Mouse (Mus musculus) embryo, embryonic 10.5 days (tissue): ENCODE results near the gene Bricd5.
"Not testable (repeated sequence)": the region's sequence is repeated elsewhere in the genome, so short reads cannot be mapped to it uniquely, and the experiment has no call there.

Experiments used
- DNase-seq: peaks from one replicate; pipeline ENCODE4 v3.0.0-alpha.2; 2015; ENCODE audit warnings: low spot score

Bricd5 gene

GRCm38 (mm10) chr17:24473612-24474275, at the start of gene Bricd5:
TSS of gene Bricd5 (plus strand) at chr17:24473884.
- DNase-seq, result no peak

GRCm38 (mm10) chr17:24424489-24424888, 49.2 kb upstream of the Bricd5 start:
- DNase-seq, result no peak

- not testable (repeated sequence) for DNase-seq
Observed at GRCm38 (mm10) chr17:24425326-24425725, 48.4 kb upstream of the Bricd5 start.

- no peak for DNase-seq
Observed at GRCm38 (mm10) chr17:24425905-24426304, 47.8 kb upstream of the Bricd5 start.

GRCm38 (mm10) chr17:24426471-24427169, 47.1 kb upstream of the Bricd5 start, which contains the start of gene Eci1:
TSS of gene Eci1 (plus strand) at chr17:24426641.
- peak; percentile 96 for DNase-seq

- DNase-seq, result no peak
Observed at GRCm38 (mm10) chr17:24427170-24427557, 46.5 kb upstream of the Bricd5 start.

- no peak for DNase-seq
Observed at GRCm38 (mm10) chr17:24429201-24429983, 44.3 kb upstream of the Bricd5 start.

GRCm38 (mm10) chr17:24437016-24437415, 36.7 kb upstream of the Bricd5 start:
- peak; percentile 76 for DNase-seq

GRCm38 (mm10) chr17:24440377-24440776, 33.3 kb upstream of the Bricd5 start:
- no peak for DNase-seq

GRCm38 (mm10) chr17:24441148-24441547, 32.5 kb upstream of the Bricd5 start:
- DNase-seq, result peak; percentile 33

GRCm38 (mm10) chr17:24442107-24442506, 31.6 kb upstream of the Bricd5 start:
- no peak for DNase-seq

GRCm38 (mm10) chr17:24442632-24443155, 31.0 kb upstream of the Bricd5 start, which contains the start of gene Dnase1l2:
TSS of gene Dnase1l2 (minus strand) at chr17:24443105.
- no peak for DNase-seq

- no peak for DNase-seq
Observed at GRCm38 (mm10) chr17:24443409-24443808, 30.3 kb upstream of the Bricd5 start.

- no peak for DNase-seq
Observed at GRCm38 (mm10) chr17:24446590-24446989, 27.1 kb upstream of the Bricd5 start.

- DNase-seq, result no peak
Observed at GRCm38 (mm10) chr17:24449507-24449906, 24.2 kb upstream of the Bricd5 start.

GRCm38 (mm10) chr17:24451220-24451619, 22.5 kb upstream of the Bricd5 start:
- no peak for DNase-seq

GRCm38 (mm10) chr17:24453372-24453771, 20.3 kb upstream of the Bricd5 start:
- no peak for DNase-seq

GRCm38 (mm10) chr17:24454218-24454755, 19.4 kb upstream of the Bricd5 start:
- no peak for DNase-seq

GRCm38 (mm10) chr17:24454756-24455522, 18.7 kb upstream of the Bricd5 start:
- peak; percentile 100 for DNase-seq

GRCm38 (mm10) chr17:24455523-24456206, 18.0 kb upstream of the Bricd5 start:
- not testable (repeated sequence) for DNase-seq

GRCm38 (mm10) chr17:24461580-24461979, 12.1 kb upstream of the Bricd5 start:
- peak; percentile 59 for DNase-seq
